Mouse (Mus musculus): ENCODE results near the gene Rbfox1. TPM values are rescaled to one million over a fixed set of nuclear protein-coding genes. Genes with fewer than 3 reads are reported as not detected.

Gene Rbfox1
- polyA plus RNA-seq, 1 experiment from 2014 or later = 3.1 TPM

- no peak overlapping the region for H3K27ac ChIP-seq (ENCODE audit: low read depth, low read length)
- 51% methylated on average over 4 of the region's 4 CpGs for WGBS (ENCODE audit: insufficient replicate concordance)
- H3K27me3 ChIP-seq (ENCODE audit: control insufficient read depth, insufficient read depth, low read length) = no peaks in the 10 kb centered on the region
- no peak overlapping the region for H3K9ac ChIP-seq (ENCODE audit: low read depth, low read length)
- H3K9me3 ChIP-seq (replicated peaks; ENCODE audit: control insufficient read depth, low read length) = no peaks in the 10 kb centered on the region
- H3K4me1 ChIP-seq (ENCODE audit: control insufficient read depth, insufficient read depth, low read length) = no peaks in the 10 kb centered on the region
- no peak overlapping the region for H3K4me2 ChIP-seq
- no peak overlapping the region for H3K4me3 ChIP-seq (ENCODE audit: low read depth, low read length)
- no peaks in the 10 kb centered on the region for H3K36me3 ChIP-seq (ENCODE audit: control insufficient read depth, insufficient read depth, low read length)
- ATAC-seq (replicated peaks; ENCODE audit: insufficient number of reproducible peaks, low FRiP score, low TSS enrichment) = no peak
Observed at GRCm38 (mm10) chr16:6889221-6889620, 1004.1 kb downstream of the Rbfox1 start.

- WGBS (ENCODE audit: insufficient replicate concordance) = 61% methylated on average over 6 of the region's 6 CpGs
- Histone ChIP-seq H3K4me3 (ENCODE audit: low read depth, low read length) (no peak overlapping the region), H3K4me2 (no peak overlapping the region), H3K9me3 (replicated peaks; ENCODE audit: control insufficient read depth, low read length) (no peaks in the 10 kb centered on the region), H3K36me3 (ENCODE audit: control insufficient read depth, insufficient read depth, low read length) (no peaks in the 10 kb centered on the region), H3K27ac (ENCODE audit: low read depth, low read length) (no peak overlapping the region), H3K4me1 (ENCODE audit: control insufficient read depth, insufficient read depth, low read length) (no peaks in the 10 kb centered on the region), H3K27me3 (ENCODE audit: control insufficient read depth, insufficient read depth, low read length) (no peaks in the 10 kb centered on the region), H3K9ac (ENCODE audit: low read depth, low read length) (no peak overlapping the region)
- no peak for ATAC-seq (replicated peaks; ENCODE audit: insufficient number of reproducible peaks, low FRiP score, low TSS enrichment)
Observed at GRCm38 (mm10) chr16:6897734-6898133, 1012.6 kb downstream of the Rbfox1 start.

GRCm38 (mm10) chr16:6900006-6900405, 1014.9 kb downstream of the Rbfox1 start:
- no peaks in the 10 kb centered on the region for H3K27me3 ChIP-seq (ENCODE audit: control insufficient read depth, insufficient read depth, low read length)
- no peaks in the 10 kb centered on the region for H3K9me3 ChIP-seq (replicated peaks; ENCODE audit: control insufficient read depth, low read length)
- H3K4me3 ChIP-seq (ENCODE audit: low read depth, low read length) = no peak overlapping the region
- no peak overlapping the region for H3K9ac ChIP-seq (ENCODE audit: low read depth, low read length)
- no peaks in the 10 kb centered on the region for H3K4me1 ChIP-seq (ENCODE audit: control insufficient read depth, insufficient read depth, low read length)
- ATAC-seq (replicated peaks; ENCODE audit: insufficient number of reproducible peaks, low FRiP score, low TSS enrichment) = no peak
- H3K4me2 ChIP-seq = no peak overlapping the region
- WGBS (ENCODE audit: insufficient replicate concordance) = 67% methylated on average over 2 of the region's 2 CpGs
- no peaks in the 10 kb centered on the region for H3K36me3 ChIP-seq (ENCODE audit: control insufficient read depth, insufficient read depth, low read length)
- H3K27ac ChIP-seq (ENCODE audit: low read depth, low read length) = no peak overlapping the region

- no peaks in the 10 kb centered on the region for H3K9me3 ChIP-seq (replicated peaks; ENCODE audit: control insufficient read depth, low read length)
- WGBS (ENCODE audit: insufficient replicate concordance) = 44% methylated on average over 4 of the region's 4 CpGs
- no peak overlapping the region for H3K27ac ChIP-seq (ENCODE audit: low read depth, low read length)
- no peaks in the 10 kb centered on the region for H3K36me3 ChIP-seq (ENCODE audit: control insufficient read depth, insufficient read depth, low read length)
- H3K4me3 ChIP-seq (ENCODE audit: low read depth, low read length) = no peak overlapping the region
- H3K4me2 ChIP-seq = no peak overlapping the region
- no peak overlapping the region for H3K9ac ChIP-seq (ENCODE audit: low read depth, low read length)
- H3K4me1 ChIP-seq (ENCODE audit: control insufficient read depth, insufficient read depth, low read length) = no peaks in the 10 kb centered on the region
- no peaks in the 10 kb centered on the region for H3K27me3 ChIP-seq (ENCODE audit: control insufficient read depth, insufficient read depth, low read length)
- no peak for ATAC-seq (replicated peaks; ENCODE audit: insufficient number of reproducible peaks, low FRiP score, low TSS enrichment)
Observed at GRCm38 (mm10) chr16:6904984-6905383, 1019.8 kb downstream of the Rbfox1 start.

GRCm38 (mm10) chr16:6906001-6906400, 1020.8 kb downstream of the Rbfox1 start:
- ATAC-seq (replicated peaks; ENCODE audit: insufficient number of reproducible peaks, low FRiP score, low TSS enrichment) = no peak

GRCm38 (mm10) chr16:6907550-6907949, 1022.4 kb downstream of the Rbfox1 start:
- Histone ChIP-seq H3K9ac (ENCODE audit: low read depth, low read length) (no peak overlapping the region), H3K9me3 (replicated peaks; ENCODE audit: control insufficient read depth, low read length) (no peaks in the 10 kb centered on the region), H3K36me3 (ENCODE audit: control insufficient read depth, insufficient read depth, low read length) (no peaks in the 10 kb centered on the region), H3K4me1 (ENCODE audit: control insufficient read depth, insufficient read depth, low read length) (no peaks in the 10 kb centered on the region), H3K27me3 (ENCODE audit: control insufficient read depth, insufficient read depth, low read length) (no peaks in the 10 kb centered on the region), H3K4me2 (no peak overlapping the region), H3K27ac (ENCODE audit: low read depth, low read length) (no peak overlapping the region), H3K4me3 (ENCODE audit: low read depth, low read length) (no peak overlapping the region)
- no peak for ATAC-seq (replicated peaks; ENCODE audit: insufficient number of reproducible peaks, low FRiP score, low TSS enrichment)
- WGBS (ENCODE audit: insufficient replicate concordance) = 58% methylated on average over 6 of the region's 6 CpGs

More at GRCm38 (mm10) chr16:6906001-6906400, 1020.8 kb downstream of the Rbfox1 start:
- Histone ChIP-seq H3K4me3 (ENCODE audit: low read depth, low read length) (no peak overlapping the region), H3K36me3 (ENCODE audit: control insufficient read depth, insufficient read depth, low read length) (no peaks in the 10 kb centered on the region), H3K27ac (ENCODE audit: low read depth, low read length) (no peak overlapping the region), H3K27me3 (ENCODE audit: control insufficient read depth, insufficient read depth, low read length) (no peaks in the 10 kb centered on the region), H3K4me1 (ENCODE audit: control insufficient read depth, insufficient read depth, low read length) (no peaks in the 10 kb centered on the region), H3K9ac (ENCODE audit: low read depth, low read length) (no peak overlapping the region), H3K9me3 (replicated peaks; ENCODE audit: control insufficient read depth, low read length) (no peaks in the 10 kb centered on the region), H3K4me2 (no peak overlapping the region)
- WGBS (ENCODE audit: insufficient replicate concordance) = 76% methylated on average over 2 of the region's 2 CpGs

- no peak for ATAC-seq (replicated peaks; ENCODE audit: insufficient number of reproducible peaks, low FRiP score, low TSS enrichment)
- no peak overlapping the region for H3K9ac ChIP-seq (ENCODE audit: low read depth, low read length)
- no peak overlapping the region for H3K4me3 ChIP-seq (ENCODE audit: low read depth, low read length)
- no peaks in the 10 kb centered on the region for H3K36me3 ChIP-seq (ENCODE audit: control insufficient read depth, insufficient read depth, low read length)
- no peaks in the 10 kb centered on the region for H3K9me3 ChIP-seq (replicated peaks; ENCODE audit: control insufficient read depth, low read length)
- no peaks in the 10 kb centered on the region for H3K27me3 ChIP-seq (ENCODE audit: control insufficient read depth, insufficient read depth, low read length)
- H3K4me1 ChIP-seq (ENCODE audit: control insufficient read depth, insufficient read depth, low read length) = no peaks in the 10 kb centered on the region
- 74% methylated on average over 4 of the region's 4 CpGs for WGBS (ENCODE audit: insufficient replicate concordance)
- H3K4me2 ChIP-seq = no peak overlapping the region
- no peak overlapping the region for H3K27ac ChIP-seq (ENCODE audit: low read depth, low read length)
Observed at GRCm38 (mm10) chr16:6914531-6914930, 1029.4 kb downstream of the Rbfox1 start.

- Histone ChIP-seq H3K36me3 (ENCODE audit: control insufficient read depth, insufficient read depth, low read length) (no peaks in the 10 kb centered on the region), H3K27me3 (ENCODE audit: control insufficient read depth, insufficient read depth, low read length) (no peaks in the 10 kb centered on the region), H3K4me2 (no peak overlapping the region), H3K27ac (ENCODE audit: low read depth, low read length) (no peak overlapping the region), H3K9me3 (replicated peaks; ENCODE audit: control insufficient read depth, low read length) (no peaks in the 10 kb centered on the region), H3K9ac (ENCODE audit: low read depth, low read length) (no peak overlapping the region), H3K4me3 (ENCODE audit: low read depth, low read length) (no peak overlapping the region), H3K4me1 (ENCODE audit: control insufficient read depth, insufficient read depth, low read length) (no peaks in the 10 kb centered on the region)
- WGBS (ENCODE audit: insufficient replicate concordance) = 40% methylated on average over 3 of the region's 3 CpGs
- no peak for ATAC-seq (replicated peaks; ENCODE audit: insufficient number of reproducible peaks, low FRiP score, low TSS enrichment)
Observed at GRCm38 (mm10) chr16:6918641-6919040, 1033.5 kb downstream of the Rbfox1 start.

- H3K27ac ChIP-seq (ENCODE audit: low read depth, low read length) = no peak overlapping the region
- WGBS (ENCODE audit: insufficient replicate concordance) = 40% methylated on average over 5 of the region's 5 CpGs
Observed at GRCm38 (mm10) chr16:6919681-6920080, 1034.5 kb downstream of the Rbfox1 start.

More at GRCm38 (mm10) chr16:6919681-6920080, 1034.5 kb downstream of the Rbfox1 start:
- Histone ChIP-seq H3K36me3 (ENCODE audit: control insufficient read depth, insufficient read depth, low read length) (no peaks in the 10 kb centered on the region), H3K4me1 (ENCODE audit: control insufficient read depth, insufficient read depth, low read length) (no peaks in the 10 kb centered on the region), H3K9me3 (replicated peaks; ENCODE audit: control insufficient read depth, low read length) (no peaks in the 10 kb centered on the region), H3K27me3 (ENCODE audit: control insufficient read depth, insufficient read depth, low read length) (no peaks in the 10 kb centered on the region), H3K9ac (ENCODE audit: low read depth, low read length) (no peak overlapping the region), H3K4me2 (no peak overlapping the region), H3K4me3 (ENCODE audit: low read depth, low read length) (no peak overlapping the region)
- ATAC-seq (replicated peaks; ENCODE audit: insufficient number of reproducible peaks, low FRiP score, low TSS enrichment) = no peak
